ENCODE assay signal across 8 mouse cellular contexts in the genomic region with DNA sequence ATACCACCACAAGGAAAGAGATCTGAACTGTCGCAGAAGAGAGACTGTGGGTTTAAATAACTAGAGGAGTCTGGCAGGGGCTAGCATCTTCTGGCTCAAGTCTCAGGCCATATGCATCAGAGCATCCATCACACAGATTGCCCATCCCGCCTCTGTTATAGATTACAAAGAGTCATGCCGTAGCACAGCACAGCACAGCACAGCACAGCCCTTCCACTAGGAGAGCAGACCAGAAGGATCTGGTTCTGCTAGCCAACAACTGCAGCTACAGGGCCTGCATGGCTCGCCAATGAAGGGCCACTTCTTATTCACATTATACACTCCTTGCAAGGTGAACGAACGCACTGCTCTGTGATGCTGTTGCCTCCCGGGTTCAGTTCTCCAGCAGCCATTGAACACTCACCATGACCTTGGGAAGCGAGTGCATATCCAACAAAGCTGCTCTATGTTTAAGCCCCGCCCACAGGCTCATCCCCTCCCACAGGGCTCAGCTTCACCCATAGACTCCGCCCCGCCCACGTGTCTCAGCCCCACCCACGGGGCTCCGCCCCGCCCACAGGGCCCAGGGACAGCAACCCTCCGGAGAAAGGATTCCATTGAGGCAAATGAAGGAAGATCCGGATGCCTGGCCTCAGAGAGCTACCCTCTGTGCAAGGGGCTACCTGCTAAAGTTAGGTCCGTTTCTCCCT. TPM values are rescaled to one million over a fixed set of nuclear protein-coding genes. Genes with fewer than 3 reads are reported as not detected.
DNase-seq lines count a peak whose midpoint lies in the region; ATAC-seq lines count a peak whose summit lies in the region.

No protein-coding gene starts in this region.

- no peaks in the 10 kb centered on the region for H3K9me3 ChIP-seq in intestine, embryonic 16.5 days (ENCODE audit: control insufficient read depth, low read length)
- H3K9me3 ChIP-seq in liver, embryonic 15.5 days (replicated peaks), result no peaks in the 10 kb centered on the region

- DNase-seq in cerebellum, postnatal 10 days, result peak; percentile 36 to 57
- DNase-seq in cerebellum, adult 9-10 months, result no peak
- peak; percentile 32 for DNase-seq in 3134 (ENCODE audit: extremely low read depth, insufficient read length, low spot score)
- DNase-seq in embryo, embryonic 10 days (ENCODE audit: low spot score), result peak; percentile 88
- peak; percentile 88 for DNase-seq in retina, postnatal 1 day

- 23% methylated on average over 18 of the region's 18 CpGs for WGBS in intestine, embryonic 16.5 days
- 28% methylated on average over 18 of the region's 18 CpGs for WGBS in liver, embryonic 15.5 days (ENCODE audit: insufficient replicate concordance)

- H3K9ac ChIP-seq in intestine, embryonic 16.5 days (ENCODE audit: low read depth, low read length), result no peak overlapping the region
- no peak overlapping the region for H3K9ac ChIP-seq in liver, embryonic 15.5 days

- no peak overlapping the region for H3K4me3 ChIP-seq in intestine, embryonic 16.5 days (ENCODE audit: low read length)
- H3K4me3 ChIP-seq in liver, embryonic 15.5 days (replicated peaks), result no peak overlapping the region

- no peaks in the 10 kb centered on the region for H3K36me3 ChIP-seq in intestine, embryonic 16.5 days (ENCODE audit: control insufficient read depth, insufficient read depth, low read length)
- no peaks in the 10 kb centered on the region for H3K36me3 ChIP-seq in liver, embryonic 15.5 days (replicated peaks)

- H3K4me2 ChIP-seq in intestine, embryonic 16.5 days (ENCODE audit: low read depth, low read length), result peak overlapping the region; percentile 26; the same call in 1 of the 2 replicates
- no peak overlapping the region for H3K4me2 ChIP-seq in liver, embryonic 15.5 days

- peaks cover 8% of the 10 kb centered on the region; the same call in 1 of the 2 replicates for H3K4me1 ChIP-seq in intestine, embryonic 16.5 days (ENCODE audit: control insufficient read depth, insufficient read depth, low read length)
- peaks cover 6% of the 10 kb centered on the region; the same call in 1 of the 2 replicates for H3K4me1 ChIP-seq in liver, embryonic 15.5 days (replicated peaks)

- no peaks in the 10 kb centered on the region for H3K27me3 ChIP-seq in intestine, embryonic 16.5 days (replicated peaks; ENCODE audit: control insufficient read depth, insufficient read depth, low read length)
- 0 out of 2 replicates have a peak, but pooled peaks cover 6% of the 10 kb centered on the region for H3K27me3 ChIP-seq in liver, embryonic 15.5 days

- ATAC-seq in intestine, embryonic 16.5 days, result peak; percentile 78
- ATAC-seq in liver, embryonic 15.5 days (ENCODE audit: insufficient read depth), result peak; percentile 65
- no peak for ATAC-seq in erythroid progenitor cell, adult 5-6 weeks (replicated peaks; ENCODE audit: low FRiP score, poor library complexity, severe bottlenecking)

- no peak overlapping the region; the same call in 1 of the 2 replicates for H3K27ac ChIP-seq in intestine, embryonic 16.5 days (ENCODE audit: low read length)
- no peak overlapping the region; the same call in 1 of the 2 replicates for H3K27ac ChIP-seq in liver, embryonic 15.5 days (replicated peaks)

RNA-seq across cellular contexts. Expression of a gene that starts 28.5 kb away (rescaled TPM):
- 5.3 and 5.5 TPM in 2 replicates for polyA plus RNA-seq in intestine, embryonic 16.5 days (2015; fragmentation: Nextera tagmentation; extraction: Ambion mirVana)
- 1.7 TPM in 2 replicates for polyA plus RNA-seq in liver, embryonic 15.5 days (2015; fragmentation: Nextera tagmentation; extraction: Ambion mirVana)
- 4.2 and 5.4 TPM in 2 replicates for total RNA-seq in erythroid progenitor cell, adult 5-6 weeks (2015; ENCODE audit: low replicate concordance)
- total RNA-seq in erythroid progenitor cell, adult 5-6 weeks (2017; ENCODE audit: low replicate concordance), result 1.6 and 2.2 TPM in 2 replicates
